Mouse (Mus musculus): ENCODE results near the gene Gfpt2.

DNA sequence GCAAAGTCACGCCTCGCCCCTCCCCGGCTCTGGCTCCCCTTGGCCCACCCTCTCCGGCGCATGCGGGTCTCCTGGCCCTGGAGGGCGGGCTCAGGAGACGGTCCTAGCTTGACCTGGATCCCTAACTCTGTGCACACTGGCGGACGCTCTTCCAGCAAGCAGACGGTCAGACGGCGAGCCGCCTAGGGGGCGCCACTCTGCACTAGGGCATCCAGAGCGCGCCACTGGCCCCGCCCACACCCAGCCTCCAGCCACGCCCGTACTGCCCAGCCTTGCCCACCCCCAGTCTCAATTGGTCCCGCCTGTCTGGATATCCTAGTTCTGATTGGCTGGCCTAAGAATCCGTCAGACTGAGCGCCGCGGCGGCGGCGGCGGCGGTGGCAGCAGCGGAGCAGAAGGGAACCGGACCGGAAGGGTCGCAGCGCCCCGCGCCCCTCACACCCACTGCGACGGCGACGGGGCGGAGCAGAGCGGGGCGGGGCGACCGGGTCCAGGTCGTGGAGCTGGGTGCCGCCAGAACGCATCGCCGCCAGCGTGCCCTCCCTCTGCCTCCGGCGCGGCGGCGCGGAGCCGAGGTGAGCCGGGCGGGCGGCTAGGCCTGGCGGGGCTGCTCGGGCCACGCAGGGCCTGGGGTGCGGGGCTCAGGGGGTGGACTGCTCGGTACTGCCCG is 52.6 kb downstream of the Gfpt2 start, which contains the start of gene Mapk9:
- TF ChIP-seq CTCF (IDR thresholded peaks at IDR 0.05; ENCODE audit: low read depth, low read length) (peak; percentile 84), POLR2A (IDR thresholded peaks at IDR 0.05; ENCODE audit: extremely low read depth, insufficient read depth, low read length) (peak; percentile 71)
